Mouse (Mus musculus): ENCODE results near the gene Sf3a3.

DNA sequence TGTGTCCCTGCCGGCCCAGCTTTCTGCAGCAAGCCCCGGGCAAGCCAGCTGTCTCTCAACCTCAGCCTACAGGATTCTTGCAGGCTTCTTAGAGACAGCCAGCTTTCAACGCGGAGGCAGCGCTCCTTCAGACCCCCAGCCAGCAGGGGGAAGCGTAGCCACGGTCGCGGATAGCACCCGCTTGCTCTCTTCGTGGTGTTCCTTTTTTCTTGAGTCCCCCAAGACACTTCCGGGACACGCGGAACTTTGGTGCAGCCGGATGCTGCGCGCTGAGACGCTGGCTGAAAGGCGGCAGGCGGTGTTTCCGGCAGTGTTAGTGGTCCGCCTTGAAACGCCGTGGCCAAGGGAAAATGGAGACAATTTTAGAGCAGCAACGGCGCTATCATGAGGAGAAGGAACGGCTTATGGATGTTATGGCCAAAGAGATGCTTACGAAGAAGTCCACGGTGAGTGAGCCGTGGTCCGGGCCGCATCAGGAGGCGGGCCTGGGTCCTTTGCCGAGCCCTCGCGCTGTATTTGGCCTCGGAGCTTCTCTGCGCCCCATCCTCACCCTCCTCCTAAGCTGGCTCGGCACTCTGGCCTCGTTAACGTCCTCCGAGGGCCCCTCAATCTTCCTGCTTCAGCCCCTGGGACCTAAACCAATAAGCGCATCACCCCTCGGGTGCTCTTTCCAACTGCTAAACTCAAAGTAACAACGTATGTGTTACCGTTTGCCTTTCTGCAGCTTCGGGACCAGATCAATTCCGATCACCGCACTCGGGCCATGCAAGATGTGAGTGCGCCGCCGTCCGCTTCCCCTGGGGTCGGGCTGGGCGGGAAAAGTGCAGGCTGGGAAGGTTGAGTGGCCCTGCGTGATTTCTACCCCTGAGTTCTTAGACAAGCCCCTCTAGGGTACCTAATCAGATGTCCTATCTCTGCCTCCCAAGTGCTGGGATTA lies at the start of gene Sf3a3:
- TF ChIP-seq MYOG (IDR thresholded peaks at IDR 0.05; ENCODE audit: control insufficient read depth in 1 of 3, insufficient read depth in 1 of 3, insufficient read length in 2 of 3, low read depth in 2 of 3) (peak in 2 of 3 experiments; percentile 4 to 71), TCF12 (IDR thresholded peaks at IDR 0.05; ENCODE audit: insufficient read depth, poor library complexity, severe bottlenecking) (no peak), CEBPB (IDR thresholded peaks at IDR 0.05; ENCODE audit: insufficient read depth, poor library complexity, severe bottlenecking) (no peak), MAX (IDR thresholded peaks at IDR 0.05; ENCODE audit: low read depth) (no peak), POLR2A (IDR thresholded peaks at IDR 0.05; ENCODE audit: insufficient read length, low read depth) (peak; percentile 62), USF1 (IDR thresholded peaks at IDR 0.05; ENCODE audit: low read depth) (no peak)
